Mouse (Mus musculus): Measurements from ENCODE around the gene Gm28576. TPM values are rescaled to one million over a fixed set of nuclear protein-coding genes. Genes with fewer than 3 reads are reported as not detected.

Gm28576 gene
- polyA plus RNA-seq (2017; shearing (Covaris generic)), result not detected

DNA sequence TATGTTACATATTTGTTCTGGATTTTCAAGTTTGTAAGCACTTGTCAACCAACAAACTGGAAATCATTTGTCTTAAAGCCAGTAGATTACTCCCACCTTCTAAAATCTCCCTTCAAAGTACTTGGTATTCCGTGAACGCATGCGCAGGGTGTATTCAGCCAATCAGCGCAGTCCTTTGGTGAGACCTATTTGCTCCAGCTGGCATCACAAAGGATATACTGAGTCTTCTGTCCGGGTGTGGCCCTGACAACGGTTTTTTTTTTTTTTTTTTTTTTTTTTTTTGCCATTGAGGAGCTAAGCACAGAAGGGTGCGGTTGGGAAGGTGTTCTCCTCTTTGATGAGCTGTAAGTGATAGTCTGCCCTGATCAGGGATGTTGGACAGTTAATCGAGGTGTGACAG is at the start of gene Gm28576:
Gm28576 (plus strand) TSS at position 301 of the 400 bp plus-strand sequence.

Other genes starting within 250 kb of the Gm28576 start
- gene Gm20826, start 84.5 kb upstream of the Gm28576 start, polyA plus RNA-seq (2017; shearing (Covaris generic)), result not detected